Mouse (Mus musculus): ENCODE results near the gene Gm2000. TPM values are rescaled to one million over a fixed set of nuclear protein-coding genes. Genes with fewer than 3 reads are reported as not detected.

Gene Gm2000
- polyA plus RNA-seq (2012; rRNA removed) (53.6 and 66.6 TPM in 2 replicates), polyA plus RNA-seq (2014; fragmentation: Nextera tagmentation; extraction: Ambion mirVana) (945 and 958 TPM in 2 replicates)

DNA sequence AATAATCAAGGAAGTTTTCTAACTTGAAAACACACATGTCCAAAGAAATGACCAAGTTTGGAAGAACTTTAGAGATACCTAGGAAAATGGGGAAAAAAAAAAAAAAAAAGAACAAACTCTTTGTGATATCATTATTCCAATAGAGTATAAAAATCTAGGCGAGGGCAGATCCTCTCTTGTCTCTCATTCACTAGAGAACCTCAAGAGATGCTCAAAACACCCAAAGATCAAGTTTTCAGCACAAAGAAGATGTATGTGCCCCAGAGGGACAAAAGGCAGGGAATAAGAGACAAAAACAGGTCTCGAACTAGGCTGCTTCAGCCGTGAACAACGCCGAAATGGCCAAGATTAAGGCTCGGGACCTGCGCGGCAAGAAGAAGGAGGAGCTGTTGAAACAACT lies at the start of gene Gm2000:
TSS of gene Gm2000 (plus strand) at position 301 of the 400 bp plus-strand sequence.
- TF ChIP-seq POLR2A (IDR thresholded peaks at IDR 0.05; ENCODE audit: borderline replicate concordance, extremely low read depth, insufficient read depth, insufficient read length): no peak
- no peak within 1 kb of the TSS for H3K27ac ChIP-seq (replicated peaks; ENCODE audit: low read depth, low read length)
- no peak within 1 kb of the TSS for H3K4me3 ChIP-seq (replicated peaks; ENCODE audit: low read length)
- no peak within 1 kb of the TSS for H3K9ac ChIP-seq (ENCODE audit: low read depth, low read length, severe bottlenecking)
- no peaks in the 10 kb centered on the region for H3K4me1 ChIP-seq (ENCODE audit: control insufficient read depth, insufficient read depth, low read length)
- no peaks in the 10 kb centered on the region for H3K27me3 ChIP-seq (ENCODE audit: control insufficient read depth, insufficient read depth, low read length)
- DNase-seq (ENCODE audit: low spot score): no peak
- H3K9me3 ChIP-seq (ENCODE audit: control insufficient read depth, low read length): no peaks in the 10 kb centered on the region
- H3K4me2 ChIP-seq (replicated peaks; ENCODE audit: low read depth, low read length, severe bottlenecking): no peak within 1 kb of the TSS
- 85% methylated on average over 8 of the region's 8 CpGs for WGBS
- no peak for ATAC-seq (ENCODE audit: low FRiP score, low read depth)
- H3K36me3 ChIP-seq (ENCODE audit: control insufficient read depth, insufficient read depth, low read length): no peaks in the 10 kb centered on the region

DNA sequence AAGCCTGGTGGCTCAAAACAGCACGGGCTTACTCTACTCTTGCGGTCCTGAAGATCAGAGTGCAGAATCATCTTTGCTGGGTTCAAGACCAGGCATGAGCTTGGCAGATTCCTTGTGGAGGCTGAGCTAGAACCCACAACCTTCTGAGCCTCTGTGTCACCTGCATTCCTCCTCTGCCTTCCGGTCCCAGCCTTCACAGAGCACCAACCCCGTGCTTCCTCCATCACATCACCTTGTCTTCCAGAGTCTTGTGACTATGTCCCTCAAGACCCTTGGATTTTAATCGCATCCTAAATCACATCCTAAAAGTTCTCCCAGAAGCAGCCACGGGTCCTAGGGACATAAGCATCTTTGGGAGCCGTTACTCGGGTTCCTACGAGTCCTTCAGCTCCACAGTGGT lies 42.7 kb upstream of the Gm2000 start:
- H3K4me2 ChIP-seq (replicated peaks; ENCODE audit: low read depth, low read length, severe bottlenecking): no peak overlapping the region
- no peak for TF ChIP-seq POLR2A (IDR thresholded peaks at IDR 0.05; ENCODE audit: borderline replicate concordance, extremely low read depth, insufficient read depth, insufficient read length)
- H3K9me3 ChIP-seq (ENCODE audit: control insufficient read depth, low read length): no peaks in the 10 kb centered on the region
- no peak for DNase-seq (ENCODE audit: low spot score)
- no peak overlapping the region for H3K4me3 ChIP-seq (replicated peaks; ENCODE audit: low read length)
- no peak overlapping the region for H3K9ac ChIP-seq (ENCODE audit: low read depth, low read length, severe bottlenecking)
- H3K27ac ChIP-seq (replicated peaks; ENCODE audit: low read depth, low read length): no peak overlapping the region
- no peak for ATAC-seq (ENCODE audit: low FRiP score, low read depth)
- H3K27me3 ChIP-seq (ENCODE audit: control insufficient read depth, insufficient read depth, low read length): no peaks in the 10 kb centered on the region
- 82% methylated on average over 9 of the region's 9 CpGs for WGBS
- H3K4me1 ChIP-seq (ENCODE audit: control insufficient read depth, insufficient read depth, low read length): no peaks in the 10 kb centered on the region
- no peaks in the 10 kb centered on the region for H3K36me3 ChIP-seq (ENCODE audit: control insufficient read depth, insufficient read depth, low read length)

DNA sequence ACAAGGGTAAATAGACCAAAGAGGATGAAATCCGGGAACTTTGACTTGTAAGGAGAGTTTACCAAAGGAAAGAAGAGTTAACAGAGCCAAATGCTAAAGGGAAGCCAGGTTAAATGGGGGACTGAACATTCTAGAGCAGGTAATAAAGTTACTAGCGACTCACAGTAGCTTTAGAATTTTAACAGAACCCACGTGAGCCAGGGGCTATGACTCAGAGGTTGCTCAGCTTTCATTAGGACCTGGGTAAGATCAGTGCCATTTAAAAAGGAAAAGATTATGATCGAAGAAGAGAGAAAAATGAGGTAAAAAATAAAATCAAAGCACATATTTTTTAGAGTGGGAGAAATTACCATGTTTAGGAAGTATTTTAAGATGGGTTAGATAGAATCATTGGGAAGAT lies 25.0 kb upstream of the Gm2000 start:
- Histone ChIP-seq H3K9me3 (ENCODE audit: control insufficient read depth, low read length) (no peaks in the 10 kb centered on the region), H3K4me1 (ENCODE audit: control insufficient read depth, insufficient read depth, low read length) (no peaks in the 10 kb centered on the region), H3K4me3 (replicated peaks; ENCODE audit: low read length) (no peak overlapping the region), H3K4me2 (replicated peaks; ENCODE audit: low read depth, low read length, severe bottlenecking) (no peak overlapping the region), H3K36me3 (ENCODE audit: control insufficient read depth, insufficient read depth, low read length) (no peaks in the 10 kb centered on the region), H3K27me3 (ENCODE audit: control insufficient read depth, insufficient read depth, low read length) (no peaks in the 10 kb centered on the region), H3K9ac (ENCODE audit: low read depth, low read length, severe bottlenecking) (no peak overlapping the region), H3K27ac (replicated peaks; ENCODE audit: low read depth, low read length) (no peak overlapping the region)
- 52% methylated on average over 4 of the region's 4 CpGs for WGBS
- no peak for TF ChIP-seq POLR2A (IDR thresholded peaks at IDR 0.05; ENCODE audit: borderline replicate concordance, extremely low read depth, insufficient read depth, insufficient read length)
- DNase-seq (ENCODE audit: low spot score): no peak
- no peak for ATAC-seq (ENCODE audit: low FRiP score, low read depth)

DNA sequence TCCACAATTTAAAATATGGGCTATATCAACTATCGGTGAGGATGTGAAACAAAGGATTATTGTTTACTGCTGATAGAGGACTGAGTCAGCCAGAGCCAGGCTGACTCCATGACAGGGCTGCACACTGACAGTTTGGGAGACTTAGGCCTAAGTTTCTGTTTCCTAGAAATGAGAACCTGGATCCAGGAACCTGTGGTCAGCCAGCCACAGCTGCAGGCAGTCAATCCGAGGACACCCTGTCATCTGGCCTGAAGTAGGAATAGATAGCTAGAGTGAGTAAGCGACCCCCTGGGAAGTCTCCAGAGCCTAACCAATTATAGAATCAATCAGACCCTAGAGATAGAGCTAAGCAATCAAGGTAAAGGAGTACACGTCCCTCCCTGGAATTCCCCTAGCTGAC lies 21.4 kb upstream of the Gm2000 start:
- no peaks in the 10 kb centered on the region for H3K36me3 ChIP-seq (ENCODE audit: control insufficient read depth, insufficient read depth, low read length)
- H3K4me3 ChIP-seq (replicated peaks; ENCODE audit: low read length): no peak overlapping the region
- ATAC-seq (ENCODE audit: low FRiP score, low read depth): no peak
- DNase-seq (ENCODE audit: low spot score): no peak
- H3K4me2 ChIP-seq (replicated peaks; ENCODE audit: low read depth, low read length, severe bottlenecking): no peak overlapping the region
- H3K27me3 ChIP-seq (ENCODE audit: control insufficient read depth, insufficient read depth, low read length): no peaks in the 10 kb centered on the region
- H3K27ac ChIP-seq (replicated peaks; ENCODE audit: low read depth, low read length): no peak overlapping the region
- no peaks in the 10 kb centered on the region for H3K4me1 ChIP-seq (ENCODE audit: control insufficient read depth, insufficient read depth, low read length)
- no peak overlapping the region for H3K9ac ChIP-seq (ENCODE audit: low read depth, low read length, severe bottlenecking)
- no peaks in the 10 kb centered on the region for H3K9me3 ChIP-seq (ENCODE audit: control insufficient read depth, low read length)
- WGBS: 82% methylated on average over 4 of the region's 4 CpGs
- no peak for TF ChIP-seq POLR2A (IDR thresholded peaks at IDR 0.05; ENCODE audit: borderline replicate concordance, extremely low read depth, insufficient read depth, insufficient read length)

GRCm38 (mm10) chr1:156345633-156346032 lies 20.2 kb upstream of the Gm2000 start:
- Histone ChIP-seq H3K36me3 (ENCODE audit: control insufficient read depth, insufficient read depth, low read length) (no peaks in the 10 kb centered on the region), H3K27ac (replicated peaks; ENCODE audit: low read depth, low read length) (no peak overlapping the region), H3K9me3 (ENCODE audit: control insufficient read depth, low read length) (no peaks in the 10 kb centered on the region), H3K4me2 (replicated peaks; ENCODE audit: low read depth, low read length, severe bottlenecking) (no peak overlapping the region), H3K27me3 (ENCODE audit: control insufficient read depth, insufficient read depth, low read length) (no peaks in the 10 kb centered on the region), H3K4me1 (ENCODE audit: control insufficient read depth, insufficient read depth, low read length) (no peaks in the 10 kb centered on the region), H3K9ac (ENCODE audit: low read depth, low read length, severe bottlenecking) (no peak overlapping the region), H3K4me3 (replicated peaks; ENCODE audit: low read length) (no peak overlapping the region)
- WGBS: 86% methylated on average over 4 of the region's 4 CpGs
- TF ChIP-seq POLR2A (IDR thresholded peaks at IDR 0.05; ENCODE audit: borderline replicate concordance, extremely low read depth, insufficient read depth, insufficient read length): no peak
- no peak for DNase-seq (ENCODE audit: low spot score)
- no peak for ATAC-seq (ENCODE audit: low FRiP score, low read depth)

DNA sequence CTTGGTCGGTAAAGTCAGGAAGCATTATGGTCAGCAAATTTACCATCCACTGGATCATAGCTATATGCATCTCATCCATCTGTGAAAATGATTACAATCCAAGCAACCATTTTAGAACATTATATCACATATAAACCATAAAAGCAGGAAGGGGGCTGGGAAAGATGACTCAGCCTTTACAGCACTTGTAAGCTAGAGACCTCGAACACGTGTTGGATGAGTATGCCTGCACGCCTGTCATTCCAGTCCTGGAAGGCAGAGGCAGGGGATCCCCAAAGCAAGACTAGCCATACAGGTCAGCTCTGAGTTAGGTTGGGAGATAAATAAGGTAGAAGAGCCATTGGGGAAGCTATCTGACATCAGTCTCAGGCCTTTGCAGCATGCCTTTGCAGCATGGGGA lies 16.8 kb upstream of the Gm2000 start:
- H3K4me3 ChIP-seq (replicated peaks; ENCODE audit: low read length): no peak overlapping the region
- no peak for DNase-seq (ENCODE audit: low spot score)
- no peaks in the 10 kb centered on the region for H3K4me1 ChIP-seq (ENCODE audit: control insufficient read depth, insufficient read depth, low read length)
- no peaks in the 10 kb centered on the region for H3K9me3 ChIP-seq (ENCODE audit: control insufficient read depth, low read length)
- H3K27ac ChIP-seq (replicated peaks; ENCODE audit: low read depth, low read length): no peak overlapping the region
- no peak overlapping the region for H3K4me2 ChIP-seq (replicated peaks; ENCODE audit: low read depth, low read length, severe bottlenecking)
- no peak for TF ChIP-seq POLR2A (IDR thresholded peaks at IDR 0.05; ENCODE audit: borderline replicate concordance, extremely low read depth, insufficient read depth, insufficient read length)
- no peak for ATAC-seq (ENCODE audit: low FRiP score, low read depth)
- no peak overlapping the region for H3K9ac ChIP-seq (ENCODE audit: low read depth, low read length, severe bottlenecking)
- no peaks in the 10 kb centered on the region for H3K27me3 ChIP-seq (ENCODE audit: control insufficient read depth, insufficient read depth, low read length)
- WGBS: 82% methylated on average over 4 of the region's 4 CpGs
- no peaks in the 10 kb centered on the region for H3K36me3 ChIP-seq (ENCODE audit: control insufficient read depth, insufficient read depth, low read length)
